Mouse (Mus musculus) lung, postnatal 0 days (tissue): ENCODE results near the gene Timeless. TPM values are rescaled to one million over a fixed set of nuclear protein-coding genes. Genes with fewer than 3 reads are reported as not detected.
"Not testable (repeated sequence)": the region's sequence is repeated elsewhere in the genome, so short reads cannot be mapped to it uniquely, and the experiment has no call there.

Source experiments
- ATAC-seq: fragments of 200-750 bp; cut with Nextera tagmentation; 2 replicates; pipeline ENCODE4 v1.8.0; 2017; ENCODE audit warnings: moderate library complexity
- DNase-seq: peaks from one replicate; pipeline ENCODE4 v3.0.0-alpha.2; 2016; ENCODE audit warnings: low spot score
- H3K27ac ChIP-seq: fragments of 300-500 bp; sonication (generic); 2 replicates; pipeline ENCODE4 v1.5.1; 2014; ENCODE audit warnings: antibody characterized with exemption, mild to moderate bottlenecking, low read length, mixed read lengths
- H3K27me3 ChIP-seq: fragments of 300-500 bp; sonication (generic); replicated peaks from 2 replicates; pipeline ENCODE4 v1.6.1; 2014; ENCODE audit warnings: low read length, mixed read lengths; ENCODE audit not compliant: insufficient read depth
- H3K36me3 ChIP-seq: fragments of 300-500 bp; sonication (generic); 2 replicates; pipeline ENCODE4 v1.6.1; 2014; ENCODE audit warnings: low read length, mixed read lengths; ENCODE audit not compliant: insufficient read depth
- H3K4me1 ChIP-seq: fragments of 300-500 bp; sonication (generic); 2 replicates; pipeline ENCODE4 v1.6.1; 2014; ENCODE audit warnings: antibody characterized with exemption, low read depth, low read length, mixed read lengths; ENCODE audit not compliant: insufficient read depth
- H3K4me2 ChIP-seq: fragments of 300-500 bp; sonication (generic); replicated peaks from 2 replicates; pipeline ENCODE4 v1.6.1; 2014; ENCODE audit warnings: low read depth, mild to moderate bottlenecking, low read length, moderate library complexity, mixed read lengths
- H3K4me3 ChIP-seq: fragments of 300-500 bp; sonication (generic); 2 replicates; pipeline ENCODE4 v1.5.1; 2014; ENCODE audit warnings: low read depth, low read length
- H3K9ac ChIP-seq: fragments of 300-500 bp; sonication (generic); replicated peaks from 2 replicates; pipeline ENCODE4 v1.6.1; 2014; ENCODE audit warnings: low read depth, mild to moderate bottlenecking
- H3K9me3 ChIP-seq: fragments of 300-500 bp; sonication (generic); 2 replicates; pipeline ENCODE4 v1.6.1; 2016; ENCODE audit warnings: low read length, mixed read lengths
- CTCF ChIP-seq: IDR thresholded peaks from 2 replicates; pipeline ENCODE4 v1.5.1; 2016; ENCODE audit warnings: antibody characterized with exemption, mild to moderate bottlenecking
- EP300 ChIP-seq: IDR thresholded peaks from 2 replicates; pipeline ENCODE4 v1.6.1; 2016; ENCODE audit warnings: antibody characterized with exemption, mild to moderate bottlenecking, control low read depth
- WGBS: fragments of 180-500 bp; shearing (Covaris S2); extraction: QIAGEN DNeasy Blood & Tissue Kit; methylation state at CpG from one replicate; pipeline ENCODE4 v1.1.7; 2014; 5-methylcytosine and 5-hydroxymethylcytosine counted together
- polyA plus RNA-seq: library from polyadenylated mRNA; unstranded; fragments of >200 nt; fragmentation: Nextera tagmentation; extraction: Ambion mirVana; gene quantifications from 2 replicates; pipeline ENCODE4 v1.2.1, GENCODE M21; 2015

Gene Timeless
- polyA plus RNA-seq, 1 experiment from 2014 or later, result 11.2 TPM

DNA sequence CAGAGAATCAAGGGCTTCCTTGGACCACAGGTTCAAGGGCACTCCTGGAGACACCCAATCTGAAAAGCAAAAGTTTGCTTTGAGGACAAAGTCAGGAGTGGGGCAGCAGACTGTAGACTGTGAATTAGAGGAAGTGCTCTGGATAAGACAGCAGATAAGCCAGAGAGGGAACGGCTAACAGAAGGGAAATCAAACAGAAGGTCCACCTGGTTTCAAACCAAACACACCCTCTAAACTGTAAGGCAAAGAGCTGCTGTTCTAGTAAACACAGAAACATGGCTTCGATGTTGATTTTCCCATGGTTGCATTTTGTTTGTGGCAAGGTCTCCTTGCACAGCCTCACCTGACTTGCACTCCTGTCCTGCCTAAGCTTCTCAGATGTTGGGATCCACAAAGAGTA is 40.4 kb upstream of the Timeless start:
- H3K9ac ChIP-seq, result no peak overlapping the region
- TF ChIP-seq CTCF (no peak), EP300 (no peak)
- no peaks in the 10 kb centered on the region for H3K36me3 ChIP-seq
- no peaks in the 10 kb centered on the region for H3K9me3 ChIP-seq
- H3K4me1 ChIP-seq, result no peaks in the 10 kb centered on the region
- 40% methylated on average over 2 of the region's 2 CpGs for WGBS
- no peak overlapping the region for H3K27ac ChIP-seq
- H3K27me3 ChIP-seq, result no peaks in the 10 kb centered on the region
- DNase-seq, result no peak
- no peak overlapping the region for H3K4me2 ChIP-seq
- no peak overlapping the region for H3K4me3 ChIP-seq
- ATAC-seq, result no peak

DNA sequence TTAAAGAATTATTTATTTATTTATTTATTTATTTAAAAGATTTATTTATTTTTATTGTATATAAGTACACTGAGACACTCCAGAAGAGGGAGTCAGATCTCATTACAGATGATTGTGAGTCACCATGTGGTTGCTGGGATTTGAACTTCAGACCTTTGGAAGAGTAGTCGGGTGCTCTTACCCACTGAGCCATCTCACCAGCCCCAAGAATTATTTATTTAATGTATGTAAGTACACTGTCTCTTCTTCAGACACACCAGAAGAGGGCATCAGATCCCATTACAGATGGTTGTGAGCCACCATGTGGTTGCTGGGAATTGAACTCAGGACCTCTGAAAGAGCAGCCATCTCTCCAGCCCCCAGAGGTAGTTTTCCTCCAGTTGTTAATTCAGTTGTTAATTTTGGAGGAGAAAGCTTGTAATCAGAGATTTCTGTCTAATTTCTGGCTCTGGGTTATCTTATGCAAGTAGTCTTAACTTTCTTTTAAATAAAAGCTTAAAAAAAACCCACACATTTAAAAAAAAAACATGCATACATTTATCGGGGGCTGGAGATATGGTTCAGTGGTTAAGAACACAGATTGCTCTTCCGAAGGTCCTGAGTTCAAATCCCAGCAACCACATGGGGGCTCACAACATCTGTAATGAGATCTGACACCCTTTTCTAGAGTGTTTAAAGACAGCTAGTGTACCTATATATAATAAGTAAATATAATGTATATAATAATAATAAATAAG is 39.7 kb upstream of the Timeless start:
- WGBS, result 88% methylated on average over 3 of the region's 3 CpGs

DNA sequence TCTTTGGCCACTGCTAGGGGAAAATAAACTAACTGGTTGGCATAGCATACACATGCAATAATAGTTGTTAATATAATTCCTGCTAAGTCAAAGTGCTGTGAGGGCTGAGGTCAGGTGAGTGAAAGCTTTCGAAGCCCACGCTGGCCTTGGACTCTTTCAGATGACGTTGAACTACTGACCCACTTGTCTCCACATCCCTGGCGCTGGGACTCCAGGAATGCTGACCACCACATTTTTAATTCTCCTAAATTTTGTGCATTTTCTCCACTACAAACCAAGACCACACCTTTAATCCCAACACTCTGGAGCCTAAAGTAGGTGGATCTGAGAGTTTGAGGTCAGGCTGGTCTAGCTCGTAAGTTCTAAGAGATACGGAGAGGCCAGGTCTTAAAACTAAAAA is 38.8 kb upstream of the Timeless start:
- 88% methylated on average over 6 of the region's 6 CpGs for WGBS
- 0 out of 2 replicates have a peak, but pooled peaks cover 3% of the 10 kb centered on the region for H3K27me3 ChIP-seq
- no peaks in the 10 kb centered on the region for H3K9me3 ChIP-seq
- H3K4me2 ChIP-seq, result no peak overlapping the region
- no peak for DNase-seq
- TF ChIP-seq EP300 (no peak), CTCF (no peak)
- H3K27ac ChIP-seq, result no peak overlapping the region
- ATAC-seq, result no peak
- H3K4me1 ChIP-seq, result no peaks in the 10 kb centered on the region
- H3K9ac ChIP-seq, result no peak overlapping the region
- H3K4me3 ChIP-seq, result no peak overlapping the region
- no peaks in the 10 kb centered on the region for H3K36me3 ChIP-seq

More for the DNA sequence above, 39.7 kb upstream of the Timeless start:
- not testable (repeated sequence) for H3K4me1 ChIP-seq, H3K9me3 ChIP-seq, ATAC-seq, H3K36me3 ChIP-seq, H3K4me2 ChIP-seq, H3K9ac ChIP-seq, H3K27ac ChIP-seq, DNase-seq, H3K4me3 ChIP-seq, H3K27me3 ChIP-seq

DNA sequence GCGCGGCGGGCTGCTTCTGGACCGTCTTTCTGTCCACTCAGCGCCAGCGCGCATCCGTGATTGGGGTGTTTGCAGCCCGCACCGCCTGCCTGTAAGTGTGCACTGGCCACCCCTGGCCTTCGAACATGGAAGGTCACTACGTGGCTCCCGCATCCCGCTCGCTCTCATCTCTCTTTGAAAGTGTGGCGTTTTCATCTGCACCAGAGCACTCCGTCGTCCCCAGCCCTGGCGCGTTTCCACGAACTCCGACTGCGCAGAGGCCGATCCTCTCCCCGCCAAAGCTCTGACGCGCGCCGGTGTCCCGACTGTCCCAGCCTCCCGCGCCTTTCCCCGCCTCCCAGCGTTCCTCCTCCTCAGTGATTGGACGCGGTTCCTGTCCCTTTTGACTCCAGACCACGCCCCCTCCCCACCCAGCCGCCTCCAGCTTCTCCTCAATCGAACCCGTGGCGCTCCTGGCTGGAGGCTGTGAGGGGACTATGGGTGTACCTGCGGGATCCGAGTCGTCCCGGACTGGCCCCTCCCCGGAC is 37.8 kb upstream of the Timeless start, which contains the start of gene Gls2:
Gene Gls2 (plus strand): TSS at position 434 of the 527 bp plus-strand sequence.
- Histone ChIP-seq H3K9me3 (no peaks in the 10 kb centered on the region), H3K27me3 (0 out of 2 replicates have a peak, but pooled peaks cover 3% of the 10 kb centered on the region), H3K27ac (no peak within 1 kb of the TSS; the same call in 1 of the 2 replicates), H3K36me3 (no peaks in the 10 kb centered on the region), H3K4me2 (peak within 1 kb of the TSS; percentile 100), H3K4me1 (no peaks in the 10 kb centered on the region), H3K9ac (0 out of 2 replicates have a peak within 1 kb of the TSS, but pooled peaks have one; percentile 16), H3K4me3 (peak within 1 kb of the TSS; percentile 58)
- no peak for TF ChIP-seq CTCF
- no peak for TF ChIP-seq EP300
- 1% methylated on average over 45 of the region's 46 CpGs for WGBS
- peak; percentile 97 for ATAC-seq
- DNase-seq, result peak; percentile 98

DNA sequence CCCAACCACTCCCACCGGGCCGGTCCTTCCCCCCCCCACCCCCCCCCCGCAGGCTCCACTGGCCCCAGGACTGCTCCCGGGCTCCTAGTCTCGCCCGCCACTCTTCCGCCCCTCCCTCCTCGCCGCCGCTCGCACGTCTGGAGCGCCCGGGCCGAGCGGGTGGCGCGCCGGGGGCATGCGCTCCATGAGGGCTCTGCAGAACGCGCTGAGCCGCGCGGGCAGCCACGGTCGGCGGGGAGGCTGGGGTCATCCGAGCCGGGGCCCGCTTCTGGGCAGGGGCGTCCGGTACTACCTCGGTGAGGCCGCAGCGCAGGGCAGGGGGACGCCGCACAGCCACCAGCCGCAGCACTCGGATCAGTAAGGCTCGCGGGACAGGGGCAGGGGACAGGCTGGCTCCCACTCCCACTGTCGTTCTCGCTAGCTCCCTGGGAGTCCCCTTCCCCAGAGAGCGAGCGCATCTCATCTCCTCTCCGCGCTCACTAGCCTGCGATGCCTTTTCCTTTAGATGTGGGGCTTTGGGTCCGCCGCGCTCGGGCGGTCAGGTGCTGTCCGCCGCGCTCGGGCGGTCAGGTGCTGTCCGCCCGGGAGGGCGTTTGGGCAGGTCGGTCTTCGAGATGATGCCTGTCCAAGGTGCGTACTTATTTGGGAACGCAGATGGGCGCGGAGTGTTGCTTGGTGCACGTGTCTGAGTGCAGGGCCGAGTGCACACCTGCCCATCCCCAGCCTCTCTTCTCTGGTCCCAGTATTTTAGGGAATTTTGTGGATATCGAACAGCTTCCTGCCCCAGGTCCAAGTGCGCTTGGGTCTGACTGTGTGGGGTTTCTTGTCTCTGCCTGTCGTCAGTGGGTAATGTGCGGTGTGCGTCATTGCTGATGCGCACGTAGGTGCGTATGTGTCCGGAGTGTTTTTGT is 37.1 kb upstream of the Timeless start:
- 2% methylated on average over 54 of the region's 79 CpGs for WGBS
- no peak for DNase-seq

DNA sequence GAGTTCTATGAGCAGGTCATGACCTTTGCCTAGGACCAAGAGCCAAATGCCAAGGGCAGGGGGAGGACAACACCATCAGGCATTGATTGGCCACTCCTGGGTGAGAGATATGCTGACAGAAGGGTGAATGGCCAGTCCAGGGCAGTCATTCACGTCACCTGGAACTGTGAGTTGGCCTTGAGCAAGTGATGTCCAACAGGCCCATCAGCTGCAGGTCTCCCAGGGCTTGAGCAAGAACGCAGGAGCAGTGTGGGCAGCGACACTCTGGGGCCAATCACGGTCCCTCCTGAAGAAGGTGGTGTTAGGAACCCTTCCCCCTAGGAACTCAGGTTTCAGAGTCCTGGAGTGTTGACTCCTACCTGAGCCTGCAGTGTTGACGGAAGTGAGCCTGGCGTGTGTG is 30.0 kb upstream of the Timeless start:
- no peak overlapping the region for H3K4me2 ChIP-seq
- 0 out of 2 replicates have a peak, but pooled peaks cover 2% of the 10 kb centered on the region for H3K27me3 ChIP-seq
- no peaks in the 10 kb centered on the region for H3K9me3 ChIP-seq
- no peak overlapping the region for H3K27ac ChIP-seq
- DNase-seq (no peak), ATAC-seq (peak; percentile 50)
- H3K36me3 ChIP-seq, result no peaks in the 10 kb centered on the region
- H3K9ac ChIP-seq, result no peak overlapping the region
- WGBS, result 43% methylated on average over 4 of the region's 6 CpGs
- no peak overlapping the region for H3K4me3 ChIP-seq
- no peaks in the 10 kb centered on the region for H3K4me1 ChIP-seq
- TF ChIP-seq EP300 (no peak), CTCF (no peak)

More for the DNA sequence above, 37.1 kb upstream of the Timeless start:
- Histone ChIP-seq H3K4me2 (peak overlapping the region; percentile 100), H3K27ac (no peak overlapping the region), H3K9me3 (no peaks in the 10 kb centered on the region), H3K36me3 (no peaks in the 10 kb centered on the region), H3K27me3 (0 out of 2 replicates have a peak, but pooled peaks cover 3% of the 10 kb centered on the region), H3K4me3 (peak overlapping the region; percentile 58), H3K4me1 (no peaks in the 10 kb centered on the region), H3K9ac (0 out of 2 replicates have a peak overlapping the region, but pooled peaks have one; percentile 16)
- peak; percentile 88 for ATAC-seq
- TF ChIP-seq CTCF, result no peak
- TF ChIP-seq EP300, result no peak
